Mouse (Mus musculus) neural tube, embryonic 11.5 days (tissue): Measurements from ENCODE around the gene Ripor2. TPM values are rescaled to one million over a fixed set of nuclear protein-coding genes. Genes with fewer than 3 reads are reported as not detected.

Experiments used
- ATAC-seq: fragments of 200-750 bp; cut with Nextera tagmentation; 2 replicates; pipeline ENCODE4 v1.8.0; 2017; ENCODE audit warnings: moderate number of reproducible peaks, mild to moderate bottlenecking, moderate TSS enrichment, moderate library complexity; ENCODE audit not compliant: insufficient read depth, low FRiP score, low TSS enrichment
- DNase-seq: peaks from one replicate; pipeline ENCODE4 v3.0.0-alpha.2; 2015; ENCODE audit warnings: low spot score
- H3K27ac ChIP-seq: fragments of 300-500 bp; sonication (generic); 2 replicates; pipeline ENCODE4 v1.5.1; 2014; ENCODE audit warnings: low read depth, mild to moderate bottlenecking, low read length
- H3K27me3 ChIP-seq: fragments of 300-500 bp; sonication (generic); 2 replicates; pipeline ENCODE4 v1.6.1; 2014; ENCODE audit warnings: mild to moderate bottlenecking, low read length, mixed read lengths; ENCODE audit not compliant: control insufficient read depth, insufficient read depth
- H3K36me3 ChIP-seq: fragments of 300-500 bp; sonication (generic); 2 replicates; pipeline ENCODE4 v1.6.1; 2014; ENCODE audit warnings: mild to moderate bottlenecking, low read length, moderate library complexity, mixed read lengths; ENCODE audit not compliant: control insufficient read depth, insufficient read depth
- H3K4me1 ChIP-seq: fragments of 300-500 bp; sonication (generic); 2 replicates; pipeline ENCODE4 v1.6.1; 2014; ENCODE audit warnings: low read length, mixed read lengths; ENCODE audit not compliant: control insufficient read depth, insufficient read depth
- H3K4me2 ChIP-seq: fragments of 300-500 bp; sonication (generic); 2 replicates; pipeline ENCODE4 v1.6.1; 2014; ENCODE audit warnings: low read depth, mild to moderate bottlenecking, moderate library complexity
- H3K4me3 ChIP-seq: fragments of 300-500 bp; sonication (generic); 2 replicates; pipeline ENCODE4 v1.5.1; 2014; ENCODE audit warnings: low read depth, low read length
- H3K9ac ChIP-seq: fragments of 300-500 bp; sonication (generic); 2 replicates; pipeline ENCODE4 v1.6.1; 2014; ENCODE audit warnings: mild to moderate bottlenecking, low read length
- H3K9me3 ChIP-seq: fragments of 300-500 bp; sonication (generic); 2 replicates; pipeline ENCODE4 v1.6.1; 2016; ENCODE audit warnings: low read length; ENCODE audit not compliant: control insufficient read depth
- WGBS: fragments of 180-500 bp; shearing (Covaris S2); extraction: QIAGEN DNeasy Blood & Tissue Kit; methylation state at CpG from one replicate; pipeline ENCODE4 v1.1.7; 2014; 5-methylcytosine and 5-hydroxymethylcytosine counted together
- polyA plus RNA-seq: library from polyadenylated mRNA; unstranded; fragments of >200 nt; fragmentation: Nextera tagmentation; extraction: Ambion mirVana; gene quantifications from 2 replicates; pipeline ENCODE4 v1.2.1, GENCODE M21; 2014

The Ripor2 gene
- polyA plus RNA-seq, 1 experiment from 2014 or later = 6.2 TPM

GRCm38 (mm10) chr13:24656719-24657497 is 74.9 kb downstream of the Ripor2 start:
- Histone ChIP-seq H3K9ac (no peak overlapping the region), H3K4me1 (no peaks in the 10 kb centered on the region), H3K4me2 (no peak overlapping the region), H3K27ac (0 out of 2 replicates have a peak overlapping the region, but pooled peaks have one; percentile 27), H3K36me3 (no peaks in the 10 kb centered on the region), H3K4me3 (no peak overlapping the region), H3K9me3 (no peaks in the 10 kb centered on the region), H3K27me3 (no peaks in the 10 kb centered on the region)
- WGBS = 41% methylated on average over 15 of the region's 15 CpGs
- peak; percentile 44 for DNase-seq
- peak; percentile 61 for ATAC-seq

- H3K9me3 ChIP-seq = no peaks in the 10 kb centered on the region
- 87% methylated on average over 4 of the region's 4 CpGs for WGBS
- H3K4me2 ChIP-seq = no peak overlapping the region
- no peaks in the 10 kb centered on the region for H3K36me3 ChIP-seq
- DNase-seq (no peak), ATAC-seq (no peak)
- H3K4me3 ChIP-seq = no peak overlapping the region
- no peak overlapping the region for H3K27ac ChIP-seq
- no peaks in the 10 kb centered on the region for H3K4me1 ChIP-seq
- H3K9ac ChIP-seq = no peak overlapping the region
- H3K27me3 ChIP-seq = no peaks in the 10 kb centered on the region
Observed at GRCm38 (mm10) chr13:24666763-24667162, 84.8 kb downstream of the Ripor2 start.

- no peak for ATAC-seq
- Histone ChIP-seq H3K9me3 (no peaks in the 10 kb centered on the region), H3K4me3 (no peak overlapping the region), H3K4me1 (no peaks in the 10 kb centered on the region), H3K9ac (no peak overlapping the region), H3K27ac (no peak overlapping the region), H3K36me3 (no peaks in the 10 kb centered on the region), H3K4me2 (no peak overlapping the region), H3K27me3 (no peaks in the 10 kb centered on the region)
- no peak for DNase-seq
- WGBS = 42% methylated on average over 2 of the region's 2 CpGs
Observed at GRCm38 (mm10) chr13:24668556-24668955, 86.6 kb downstream of the Ripor2 start.

GRCm38 (mm10) chr13:24670676-24671075 is 88.7 kb downstream of the Ripor2 start:
- no peak overlapping the region for H3K9ac ChIP-seq
- H3K27ac ChIP-seq = no peak overlapping the region
- H3K9me3 ChIP-seq = no peaks in the 10 kb centered on the region
- no peaks in the 10 kb centered on the region for H3K36me3 ChIP-seq
- no peaks in the 10 kb centered on the region for H3K4me1 ChIP-seq
- WGBS = 72% methylated on average over 2 of the region's 2 CpGs
- no peak overlapping the region for H3K4me2 ChIP-seq
- H3K4me3 ChIP-seq = no peak overlapping the region
- no peaks in the 10 kb centered on the region for H3K27me3 ChIP-seq
- DNase-seq = no peak
- no peak for ATAC-seq

GRCm38 (mm10) chr13:24679027-24679680 is 97.2 kb downstream of the Ripor2 start:
- H3K27me3 ChIP-seq = no peaks in the 10 kb centered on the region
- DNase-seq (peak; percentile 31), ATAC-seq (no peak)
- H3K4me1 ChIP-seq = no peaks in the 10 kb centered on the region
- no peak overlapping the region for H3K9ac ChIP-seq
- no peak overlapping the region for H3K27ac ChIP-seq
- no peak overlapping the region for H3K4me2 ChIP-seq
- H3K36me3 ChIP-seq = no peaks in the 10 kb centered on the region
- no peak overlapping the region for H3K4me3 ChIP-seq
- no peaks in the 10 kb centered on the region for H3K9me3 ChIP-seq
- WGBS = 50% methylated on average over 15 of the region's 15 CpGs

GRCm38 (mm10) chr13:24680951-24681350 is 99.0 kb downstream of the Ripor2 start:
- Histone ChIP-seq H3K4me1 (no peaks in the 10 kb centered on the region), H3K4me2 (no peak overlapping the region), H3K27me3 (no peaks in the 10 kb centered on the region), H3K9ac (no peak overlapping the region), H3K4me3 (no peak overlapping the region), H3K9me3 (no peaks in the 10 kb centered on the region), H3K36me3 (no peaks in the 10 kb centered on the region), H3K27ac (no peak overlapping the region)
- ATAC-seq (no peak), DNase-seq (no peak)
- WGBS = 95% methylated on average over 4 of the region's 4 CpGs

GRCm38 (mm10) chr13:24682346-24682745 is 100.4 kb downstream of the Ripor2 start:
- ATAC-seq = no peak
- H3K27ac ChIP-seq = no peak overlapping the region
- no peaks in the 10 kb centered on the region for H3K4me1 ChIP-seq
- no peak overlapping the region for H3K4me2 ChIP-seq
- 82% methylated on average over 5 of the region's 5 CpGs for WGBS
- DNase-seq = no peak
- no peak overlapping the region for H3K9ac ChIP-seq
- no peaks in the 10 kb centered on the region for H3K27me3 ChIP-seq
- H3K4me3 ChIP-seq = no peak overlapping the region
- no peaks in the 10 kb centered on the region for H3K9me3 ChIP-seq
- no peaks in the 10 kb centered on the region for H3K36me3 ChIP-seq

- WGBS = 81% methylated on average over 2 of the region's 2 CpGs
- Histone ChIP-seq H3K4me1 (no peaks in the 10 kb centered on the region), H3K4me3 (no peak overlapping the region), H3K9ac (no peak overlapping the region), H3K27ac (no peak overlapping the region), H3K9me3 (no peaks in the 10 kb centered on the region), H3K36me3 (no peaks in the 10 kb centered on the region), H3K4me2 (no peak overlapping the region), H3K27me3 (no peaks in the 10 kb centered on the region)
- DNase-seq (no peak), ATAC-seq (no peak)
Observed at GRCm38 (mm10) chr13:24684503-24684902, 102.5 kb downstream of the Ripor2 start.

GRCm38 (mm10) chr13:24685846-24686245 is 103.9 kb downstream of the Ripor2 start:
- WGBS = 81% methylated on average over 5 of the region's 5 CpGs

More at GRCm38 (mm10) chr13:24685846-24686245, 103.9 kb downstream of the Ripor2 start:
- Histone ChIP-seq H3K27me3 (no peaks in the 10 kb centered on the region), H3K4me3 (no peak overlapping the region), H3K36me3 (no peaks in the 10 kb centered on the region), H3K4me1 (no peaks in the 10 kb centered on the region), H3K9ac (no peak overlapping the region), H3K4me2 (no peak overlapping the region), H3K9me3 (no peaks in the 10 kb centered on the region), H3K27ac (no peak overlapping the region)
- DNase-seq (no peak), ATAC-seq (no peak)
